8 mouse cellular contexts compared by ENCODE assay signal in the genomic region with DNA sequence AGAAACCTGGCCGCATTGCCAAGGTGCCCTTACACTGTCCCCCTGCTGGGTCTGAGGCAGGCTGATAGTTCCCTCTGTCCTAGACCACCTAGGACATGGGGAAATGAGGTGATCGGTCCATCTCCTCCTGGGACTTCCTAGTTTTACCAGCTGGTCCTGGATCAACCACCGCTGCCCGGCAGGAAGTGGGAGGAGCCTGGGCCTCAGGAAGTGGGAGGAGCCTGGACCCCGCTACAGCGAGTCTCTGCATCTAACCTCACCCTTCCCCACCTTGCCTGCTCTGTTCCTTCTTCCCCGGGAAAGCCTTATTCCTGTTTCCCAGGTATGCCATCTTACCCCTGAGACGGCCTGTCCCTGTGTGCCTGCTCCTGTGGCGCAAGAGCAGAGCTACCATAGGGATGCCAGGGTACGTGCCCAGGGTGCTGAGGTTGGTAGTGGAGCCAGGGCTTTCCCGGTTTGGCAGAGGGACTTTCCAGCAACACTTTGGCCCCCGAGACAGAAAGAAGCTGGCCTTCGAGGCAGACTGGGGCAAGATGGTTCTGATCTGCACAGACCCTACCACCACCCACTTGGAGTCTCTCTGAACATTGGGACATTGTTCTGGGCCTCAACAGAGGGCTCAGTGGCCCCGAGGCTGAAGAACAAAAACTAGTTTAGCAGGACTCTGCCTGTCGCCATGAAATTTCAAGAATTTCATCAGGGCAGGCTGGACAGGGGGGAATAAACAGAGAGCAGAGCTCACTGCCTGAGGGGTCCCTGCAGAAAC.
DNase-seq lines count a peak whose midpoint lies in the region; ATAC-seq and TF ChIP-seq lines count a peak whose summit lies in the region.

No protein-coding gene starts in this region.

- H3K4me1 ChIP-seq in hindbrain, embryonic 11.5 days (replicated peaks; ENCODE audit: control insufficient read depth, insufficient read depth, low read length) = peaks cover 11% of the 10 kb centered on the region
- peaks cover 4% of the 10 kb centered on the region; the same call in 1 of the 2 replicates for H3K4me1 ChIP-seq in hindbrain, postnatal 0 days (ENCODE audit: insufficient read depth, low read length)
- H3K4me1 ChIP-seq in embryonic facial prominence, embryonic 15.5 days = peaks cover 35% of the 10 kb centered on the region
- H3K4me1 ChIP-seq in liver, embryonic 11.5 days (replicated peaks; ENCODE audit: control insufficient read depth, insufficient read depth, low read length) = peaks cover 3% of the 10 kb centered on the region
- peaks cover 2% of the 10 kb centered on the region; the same call in 1 of the 2 replicates for H3K4me1 ChIP-seq in stomach, embryonic 16.5 days (ENCODE audit: control insufficient read depth, insufficient read depth, low read length)

- no peaks in the 10 kb centered on the region for H3K36me3 ChIP-seq in hindbrain, embryonic 11.5 days (ENCODE audit: control insufficient read depth, insufficient read depth, low read length)
- no peaks in the 10 kb centered on the region for H3K36me3 ChIP-seq in hindbrain, postnatal 0 days (ENCODE audit: insufficient read depth, low read length)
- peaks cover 25% of the 10 kb centered on the region; the same call in 1 of the 2 replicates for H3K36me3 ChIP-seq in embryonic facial prominence, embryonic 15.5 days
- no peaks in the 10 kb centered on the region for H3K36me3 ChIP-seq in liver, embryonic 11.5 days (ENCODE audit: control insufficient read depth, insufficient read depth, low read length)
- no peaks in the 10 kb centered on the region for H3K36me3 ChIP-seq in stomach, embryonic 16.5 days (ENCODE audit: control insufficient read depth, insufficient read depth, low read length)

- no peak overlapping the region for H3K4me3 ChIP-seq in hindbrain, embryonic 11.5 days (ENCODE audit: low read depth, low read length)
- no peak overlapping the region for H3K4me3 ChIP-seq in hindbrain, postnatal 0 days (ENCODE audit: low read length)
- H3K4me3 ChIP-seq in embryonic facial prominence, embryonic 15.5 days (replicated peaks) = peak overlapping the region; percentile 18
- peak overlapping the region; percentile 30 for H3K4me3 ChIP-seq in liver, embryonic 11.5 days (ENCODE audit: low read depth, low read length)
- H3K4me3 ChIP-seq in stomach, embryonic 16.5 days (replicated peaks; ENCODE audit: low read length) = no peak overlapping the region; the same call in 1 of the 2 replicates

- no peak for ATAC-seq in hindbrain, embryonic 11.5 days (ENCODE audit: low FRiP score)
- no peak for ATAC-seq in hindbrain, postnatal 0 days
- ATAC-seq in embryonic facial prominence, embryonic 15.5 days (ENCODE audit: insufficient number of reproducible peaks, low FRiP score, low TSS enrichment, low read depth) = no peak
- ATAC-seq in liver, embryonic 11.5 days (replicated peaks; ENCODE audit: low FRiP score) = peak; percentile 46
- no peak for ATAC-seq in stomach, embryonic 16.5 days (ENCODE audit: insufficient read depth, low FRiP score)

- no peak overlapping the region for H3K9ac ChIP-seq in hindbrain, embryonic 11.5 days (ENCODE audit: low read depth, low read length)
- H3K9ac ChIP-seq in hindbrain, postnatal 0 days (replicated peaks; ENCODE audit: low read length) = no peak overlapping the region
- H3K9ac ChIP-seq in embryonic facial prominence, embryonic 15.5 days = no peak overlapping the region
- peak overlapping the region; percentile 48 for H3K9ac ChIP-seq in liver, embryonic 11.5 days (ENCODE audit: low read depth, low read length)
- H3K9ac ChIP-seq in stomach, embryonic 16.5 days (ENCODE audit: low read length) = peak overlapping the region; percentile 14

- no peaks in the 10 kb centered on the region for H3K9me3 ChIP-seq in hindbrain, embryonic 11.5 days (ENCODE audit: control insufficient read depth, low read length)
- no peaks in the 10 kb centered on the region for H3K9me3 ChIP-seq in hindbrain, postnatal 0 days (ENCODE audit: low read length)
- no peaks in the 10 kb centered on the region for H3K9me3 ChIP-seq in embryonic facial prominence, embryonic 15.5 days (replicated peaks)
- H3K9me3 ChIP-seq in liver, embryonic 11.5 days (ENCODE audit: control insufficient read depth, low read length) = no peaks in the 10 kb centered on the region
- H3K9me3 ChIP-seq in stomach, embryonic 16.5 days (replicated peaks; ENCODE audit: control insufficient read depth, low read length) = no peaks in the 10 kb centered on the region

- TF ChIP-seq CTCF in hindbrain, postnatal 0 days (IDR thresholded peaks at IDR 0.05; ENCODE audit: low read depth) = no peak

- no peak for DNase-seq in hindbrain, embryonic 11.5 days (ENCODE audit: low spot score)
- no peak for DNase-seq in hindbrain, postnatal 0 days (ENCODE audit: low spot score)
- DNase-seq in liver, embryonic 11.5 days (ENCODE audit: low spot score) = no peak
- DNase-seq in urinary bladder, postnatal 25 days (ENCODE audit: low spot score) = no peak
- no peak for DNase-seq in Muller cell, postnatal 12 days (ENCODE audit: inconsistent ontology term)
- DNase-seq in cerebellum, adult 11-12 months = no peak

- no peaks in the 10 kb centered on the region for H3K27me3 ChIP-seq in hindbrain, embryonic 11.5 days (ENCODE audit: control insufficient read depth, insufficient read depth, low read length)
- H3K27me3 ChIP-seq in hindbrain, postnatal 0 days (ENCODE audit: insufficient read depth, low read length) = no peaks in the 10 kb centered on the region
- H3K27me3 ChIP-seq in embryonic facial prominence, embryonic 15.5 days = no peaks in the 10 kb centered on the region
- no peaks in the 10 kb centered on the region for H3K27me3 ChIP-seq in liver, embryonic 11.5 days (replicated peaks; ENCODE audit: control insufficient read depth, insufficient read depth, low read length)
- no peaks in the 10 kb centered on the region for H3K27me3 ChIP-seq in stomach, embryonic 16.5 days (ENCODE audit: control insufficient read depth, insufficient read depth, low read length)

- H3K27ac ChIP-seq in hindbrain, embryonic 11.5 days (ENCODE audit: low read depth, low read length) = 0 out of 2 replicates have a peak overlapping the region, but pooled peaks have one; percentile 33
- H3K27ac ChIP-seq in hindbrain, postnatal 0 days = no peak overlapping the region
- H3K27ac ChIP-seq in embryonic facial prominence, embryonic 15.5 days (replicated peaks) = peak overlapping the region; percentile 61
- no peak overlapping the region for H3K27ac ChIP-seq in liver, embryonic 11.5 days (ENCODE audit: low read depth, low read length)
- H3K27ac ChIP-seq in stomach, embryonic 16.5 days (ENCODE audit: low read length) = no peak overlapping the region

- 0 out of 2 replicates have a peak overlapping the region, but pooled peaks have one; percentile 3 for H3K4me2 ChIP-seq in hindbrain, embryonic 11.5 days (replicated peaks; ENCODE audit: low read depth, low read length)
- no peak overlapping the region for H3K4me2 ChIP-seq in hindbrain, postnatal 0 days (ENCODE audit: low read depth, low read length)
- H3K4me2 ChIP-seq in embryonic facial prominence, embryonic 15.5 days (replicated peaks) = peak overlapping the region; percentile 26
- H3K4me2 ChIP-seq in liver, embryonic 11.5 days = peak overlapping the region; percentile 63
- H3K4me2 ChIP-seq in stomach, embryonic 16.5 days (ENCODE audit: low read depth, low read length) = peak overlapping the region; percentile 3; the same call in 1 of the 2 replicates

- 56% methylated on average over 15 of the region's 15 CpGs for whole genome bisulfite sequencing in hindbrain, embryonic 11.5 days
- 55% methylated on average over 15 of the region's 15 CpGs for WGBS in hindbrain, postnatal 0 days
- 27% methylated on average over 15 of the region's 15 CpGs for WGBS in embryonic facial prominence, embryonic 15.5 days
- 34% methylated on average over 15 of the region's 15 CpGs for WGBS in liver, embryonic 11.5 days
- 52% methylated on average over 15 of the region's 15 CpGs for WGBS in stomach, embryonic 16.5 days

Comparison
In these comparisons a context has a peak if more than half of its experiments do, and no peak if none do; other contexts are left out.
1. H3K27ac ChIP-seq: peak in hindbrain, embryonic 11.5 days (single experiment) and embryonic facial prominence, embryonic 15.5 days (single experiment); none in hindbrain, postnatal 0 days (single experiment), liver, embryonic 11.5 days (single experiment) and stomach, embryonic 16.5 days (single experiment).
2. H3K4me3 ChIP-seq: peak in embryonic facial prominence, embryonic 15.5 days (single experiment) and liver, embryonic 11.5 days (single experiment); none in hindbrain, embryonic 11.5 days (single experiment), hindbrain, postnatal 0 days (single experiment) and stomach, embryonic 16.5 days (single experiment).
3. H3K9ac ChIP-seq: peak in liver, embryonic 11.5 days (single experiment) and stomach, embryonic 16.5 days (single experiment); none in hindbrain, embryonic 11.5 days (single experiment), hindbrain, postnatal 0 days (single experiment) and embryonic facial prominence, embryonic 15.5 days (single experiment).